Mouse (Mus musculus): ENCODE measurements around the gene Sgcd. TPM values are rescaled to one million over a fixed set of nuclear protein-coding genes. Genes with fewer than 3 reads are reported as not detected.

Gene Sgcd
- total RNA-seq, 2 experiments from 2014 or later, result 15.3 to 17.9 TPM

DNA sequence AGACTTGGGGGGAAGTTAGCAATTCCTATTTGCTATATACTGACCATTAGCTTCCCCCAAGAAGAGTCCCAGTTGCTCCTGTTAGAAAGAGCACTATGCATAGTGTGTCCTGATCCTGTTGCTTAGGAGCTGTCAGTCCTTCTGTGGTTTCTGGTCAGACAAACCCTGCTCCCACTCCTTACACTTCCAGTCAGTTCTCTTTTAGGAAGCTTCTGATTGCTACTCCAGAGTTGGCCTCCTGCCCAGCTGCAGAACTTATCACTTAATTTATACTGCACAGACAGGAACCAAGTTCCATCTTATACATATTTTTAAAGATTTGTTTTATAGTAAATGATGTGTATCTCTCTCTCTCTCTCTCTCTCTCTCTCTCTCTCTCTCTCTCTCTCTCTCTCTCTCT, 878.5 kb downstream of the Sgcd start:
- intact Hi-C loops (cut with DNase I), result no loop called here
- DNase-seq (ENCODE audit: extremely low spot score in 1 of 2, low spot score in 2 of 2), result peak; percentile 23 to 43

DNA sequence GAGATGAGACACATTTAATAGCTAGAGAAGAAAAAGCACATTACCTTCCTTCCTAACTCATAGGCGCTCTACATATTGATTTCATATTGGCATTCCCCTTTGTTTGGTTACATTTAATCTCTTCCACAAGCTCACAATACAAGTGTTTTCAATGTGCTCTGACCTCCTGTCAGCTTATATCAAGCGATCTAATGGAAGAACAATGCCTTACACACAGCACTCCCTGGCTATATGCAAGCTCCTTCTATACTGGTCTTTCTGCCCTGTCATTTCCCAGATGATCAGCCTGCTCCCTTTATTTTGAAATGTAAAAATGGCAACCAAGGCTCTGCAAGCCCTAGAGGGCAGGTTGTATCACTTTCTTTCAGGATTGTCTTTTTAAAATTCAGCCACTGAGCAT, 881.1 kb downstream of the Sgcd start:
- DNase-seq (ENCODE audit: extremely low spot score in 1 of 2, low spot score in 2 of 2), result no peak
- intact Hi-C loops (cut with DNase I), result no loop called here

DNA sequence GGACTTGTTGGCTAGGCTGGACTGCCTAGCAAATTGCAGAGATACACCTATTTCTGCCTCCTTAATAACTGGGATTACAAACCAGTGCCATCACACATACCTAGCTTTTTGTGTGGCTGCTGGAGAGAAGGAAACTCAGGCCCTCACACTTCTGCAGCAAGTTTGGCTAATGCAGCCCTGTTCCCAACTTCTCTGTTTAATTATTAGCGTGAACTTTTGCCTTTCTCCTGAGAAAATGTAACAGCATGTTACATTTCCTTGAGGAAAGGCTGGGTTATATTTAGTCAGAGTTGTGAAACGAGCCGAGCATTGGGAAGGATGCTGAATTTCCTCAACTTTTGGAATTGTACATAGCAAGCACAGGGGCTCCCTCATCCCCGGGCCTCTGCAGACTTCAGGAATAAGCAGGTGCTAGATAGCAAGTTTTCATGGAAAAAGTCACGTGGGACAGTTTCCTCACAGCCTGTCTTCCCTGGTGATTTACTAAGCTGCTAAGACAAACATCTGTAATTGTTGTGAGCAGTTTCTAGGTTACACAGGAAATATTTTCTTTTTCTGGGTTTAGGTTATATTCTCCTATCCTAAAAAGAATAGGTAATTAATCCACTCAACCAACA, 895.4 kb downstream of the Sgcd start:
- intact Hi-C loops (cut with DNase I), result no loop called here
- DNase-seq (ENCODE audit: extremely low spot score in 1 of 2, low spot score in 2 of 2), result no peak

DNA sequence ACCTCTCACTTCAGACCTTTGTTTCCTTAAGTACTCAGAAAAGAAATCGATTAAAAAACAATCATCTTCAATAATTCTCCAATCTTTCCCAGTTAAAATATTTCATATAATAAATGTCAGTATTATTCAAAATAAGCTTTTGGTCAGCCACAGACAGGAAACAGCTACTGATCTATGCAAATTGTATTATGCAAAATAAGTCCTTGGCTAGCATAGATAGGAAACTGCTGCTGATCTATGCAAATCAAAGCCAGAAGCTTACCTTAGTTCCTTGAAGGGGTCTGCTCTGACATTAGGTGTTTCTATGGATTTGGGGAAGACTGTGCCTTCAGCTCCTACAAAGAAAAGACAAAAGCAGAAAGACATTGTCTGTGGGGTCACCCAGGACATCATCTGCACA, 906.3 kb downstream of the Sgcd start:
- DNase-seq (ENCODE audit: extremely low spot score in 1 of 2, low spot score in 2 of 2), result no peak

DNA sequence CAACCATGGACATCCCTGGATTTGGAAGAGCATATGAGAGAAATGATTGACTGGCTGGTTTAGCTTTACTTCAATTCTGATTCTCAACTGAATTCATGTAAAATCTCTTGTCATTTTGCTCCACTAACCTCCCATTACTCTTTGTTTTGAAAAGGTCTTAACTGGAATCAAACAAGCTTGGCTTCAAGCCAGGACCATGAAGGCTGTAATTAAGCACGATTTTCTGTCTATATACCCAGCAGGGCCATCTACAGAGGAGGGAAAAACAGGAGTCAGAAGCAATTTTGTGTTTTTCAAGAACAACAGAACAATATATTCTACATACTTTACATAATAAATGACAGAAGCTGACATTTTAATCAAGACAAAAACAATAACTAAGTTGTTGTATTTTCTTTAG, 915.2 kb downstream of the Sgcd start:
- no peak for DNase-seq (ENCODE audit: extremely low spot score in 1 of 2, low spot score in 2 of 2)
- intact Hi-C loops (cut with DNase I), result no loop called here

More for the DNA sequence above, 906.3 kb downstream of the Sgcd start:
- intact Hi-C loops (cut with DNase I), result no loop called here

DNA sequence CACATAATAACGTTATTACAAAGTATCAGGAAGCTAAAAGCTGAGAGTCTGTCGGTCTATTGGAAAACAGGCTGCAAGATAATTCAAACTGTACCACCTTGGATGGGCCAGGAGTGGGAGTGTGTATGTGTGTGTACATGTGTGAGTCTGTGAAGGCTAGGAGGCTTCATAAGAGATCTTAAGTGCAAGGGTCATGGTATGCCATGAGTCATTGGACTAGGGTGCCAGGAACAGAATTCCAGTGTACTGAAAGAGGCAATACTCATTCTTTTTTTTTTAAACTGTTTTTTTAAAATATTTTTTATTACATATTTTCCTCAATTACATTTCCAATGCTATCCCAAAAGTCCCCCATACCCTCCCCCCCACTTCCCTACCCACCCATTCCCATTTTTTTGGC, 917.6 kb downstream of the Sgcd start:
- no peak for DNase-seq (ENCODE audit: extremely low spot score in 1 of 2, low spot score in 2 of 2)
- intact Hi-C loops (cut with DNase I), result no loop called here

DNA sequence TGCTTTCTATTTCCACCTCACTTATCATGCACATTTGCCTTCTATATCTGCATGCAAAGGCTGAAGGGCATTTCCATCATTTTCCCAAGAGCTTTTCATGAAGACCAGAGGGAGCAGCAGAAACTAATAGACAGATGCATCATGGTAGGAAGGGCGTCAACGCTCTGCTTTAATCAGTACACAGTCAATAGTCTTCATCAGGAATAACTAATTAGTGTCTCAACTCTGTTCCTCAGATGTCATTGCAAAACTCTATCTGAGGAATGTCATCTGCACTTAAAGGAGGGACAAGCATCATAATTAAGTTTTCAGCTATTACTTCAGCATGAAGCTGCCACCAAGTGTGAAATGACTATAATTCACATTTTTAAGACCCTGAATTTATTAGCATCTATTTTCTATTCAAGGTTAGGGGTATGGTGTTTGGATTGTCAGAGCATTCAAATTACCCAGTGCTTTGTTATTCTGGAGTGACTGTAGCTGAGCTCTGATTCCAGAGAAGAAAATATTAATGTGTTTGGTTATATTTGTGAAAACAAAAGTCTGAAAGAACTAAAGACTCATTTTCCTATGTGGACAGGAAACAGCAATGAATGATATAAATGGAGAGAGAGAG, 918.9 kb downstream of the Sgcd start:
- DNase-seq (ENCODE audit: extremely low spot score in 1 of 2, low spot score in 2 of 2), result no peak
- intact Hi-C loops (cut with DNase I), result no loop called here

DNA sequence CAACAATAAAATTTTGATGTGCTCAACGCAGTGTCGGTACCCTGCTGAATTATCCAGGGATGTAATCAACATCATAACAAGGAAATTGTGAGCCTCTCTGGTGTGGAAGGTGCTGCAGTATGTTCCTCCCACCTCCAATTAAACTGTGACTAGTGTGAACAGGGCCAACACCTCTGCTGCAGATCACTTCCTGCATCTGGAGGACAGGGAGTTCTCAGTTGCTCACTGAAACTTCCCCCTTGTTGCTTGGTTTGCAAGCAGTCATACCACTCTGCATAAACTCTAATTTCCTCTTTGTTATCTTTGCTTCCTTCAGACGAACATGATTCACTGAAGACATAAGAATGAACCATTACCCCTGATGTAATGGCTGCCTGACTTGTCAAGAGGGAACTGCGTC, 925.1 kb downstream of the Sgcd start:
- no peak for DNase-seq (ENCODE audit: extremely low spot score in 1 of 2, low spot score in 2 of 2)
- intact Hi-C loops (cut with DNase I), result no loop called here

DNA sequence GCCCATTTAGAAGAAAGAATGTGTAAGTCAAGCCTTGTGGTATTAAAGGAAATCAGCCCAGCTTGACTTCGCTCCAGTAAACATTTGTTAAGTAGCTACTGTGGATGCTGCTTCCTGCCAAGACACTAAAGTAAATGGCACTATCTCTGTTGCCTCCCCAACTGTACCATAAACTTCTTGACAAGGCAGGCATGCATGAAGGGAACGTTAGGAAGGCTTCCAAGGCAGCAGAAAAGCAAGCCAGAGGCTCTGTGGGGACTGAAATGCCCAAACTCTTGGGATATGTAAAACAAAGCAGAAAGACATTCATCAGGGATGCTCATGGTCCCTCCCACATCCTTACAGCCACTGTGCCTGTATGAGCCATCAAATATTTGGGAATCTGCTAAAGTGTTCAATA, 938.4 kb downstream of the Sgcd start:
- intact Hi-C loops (cut with DNase I), result no loop called here
- peak in 1 of 2 experiments; percentile 0 for DNase-seq (ENCODE audit: extremely low spot score in 1 of 2, low spot score in 2 of 2)

DNA sequence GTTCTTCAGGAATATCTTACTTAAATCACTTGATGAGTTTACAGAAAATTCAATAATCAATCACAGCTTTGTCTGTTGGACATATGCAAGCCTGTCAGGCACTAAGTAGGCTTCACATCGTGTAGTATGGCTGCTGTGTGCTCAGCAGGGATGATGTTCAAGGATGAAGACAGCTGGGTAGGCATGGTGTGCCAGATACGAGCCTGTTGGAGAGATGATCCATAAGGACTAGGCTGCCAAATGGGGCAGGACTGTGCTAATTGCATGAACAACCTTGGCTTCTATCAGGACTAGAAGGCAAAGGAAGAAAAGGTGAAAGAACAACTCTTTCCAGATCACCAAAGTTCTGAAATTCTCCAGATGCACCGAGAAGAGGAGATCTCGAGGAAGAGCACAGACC, 939.0 kb downstream of the Sgcd start:
- intact Hi-C loops (cut with DNase I), result no loop called here
- no peak for DNase-seq (ENCODE audit: extremely low spot score in 1 of 2, low spot score in 2 of 2)

DNA sequence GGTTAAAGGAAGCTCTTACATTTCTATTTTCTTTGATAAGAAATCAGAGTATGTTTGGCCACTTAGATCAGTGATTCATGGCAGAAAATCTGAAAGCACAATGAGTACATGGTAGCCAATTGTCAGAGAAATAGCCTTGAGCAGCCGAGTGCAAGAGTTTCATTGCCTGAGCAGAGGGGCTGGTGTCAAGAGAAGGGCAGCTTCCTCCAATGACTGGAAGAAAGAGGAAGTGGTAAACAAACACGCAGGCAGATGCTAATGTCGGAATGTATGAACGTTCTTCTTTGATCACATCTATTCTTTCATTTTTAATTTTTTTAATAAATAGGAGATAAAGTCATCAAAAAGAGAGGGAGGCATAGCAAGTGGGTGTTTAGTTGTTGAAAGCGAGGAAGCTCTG, 956.5 kb downstream of the Sgcd start:
- intact Hi-C loops (cut with DNase I), result no loop called here
- DNase-seq (ENCODE audit: extremely low spot score in 1 of 2, low spot score in 2 of 2), result no peak

DNA sequence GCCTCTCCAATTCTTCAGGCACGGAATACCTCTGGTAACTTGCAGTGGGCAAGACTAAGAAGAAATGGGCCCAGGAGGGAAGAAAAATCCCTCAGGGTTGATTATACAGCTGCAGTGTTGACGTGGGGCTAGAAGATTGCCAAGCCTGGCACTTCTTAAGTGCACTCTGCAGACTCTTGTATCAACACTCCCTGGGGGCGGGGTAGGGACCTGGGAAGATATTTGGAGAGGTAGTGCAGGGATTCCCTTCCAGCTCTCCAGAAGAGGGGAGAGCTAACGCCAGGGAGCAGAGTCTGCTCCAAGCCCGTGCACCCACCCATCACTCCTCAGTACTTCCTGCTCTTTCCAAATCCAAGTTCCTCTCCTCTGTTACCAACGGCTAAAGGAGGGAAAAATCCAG, 967.9 kb downstream of the Sgcd start:
- DNase-seq (ENCODE audit: extremely low spot score in 1 of 2, low spot score in 2 of 2), result peak in 1 of 2 experiments; percentile 21

DNA sequence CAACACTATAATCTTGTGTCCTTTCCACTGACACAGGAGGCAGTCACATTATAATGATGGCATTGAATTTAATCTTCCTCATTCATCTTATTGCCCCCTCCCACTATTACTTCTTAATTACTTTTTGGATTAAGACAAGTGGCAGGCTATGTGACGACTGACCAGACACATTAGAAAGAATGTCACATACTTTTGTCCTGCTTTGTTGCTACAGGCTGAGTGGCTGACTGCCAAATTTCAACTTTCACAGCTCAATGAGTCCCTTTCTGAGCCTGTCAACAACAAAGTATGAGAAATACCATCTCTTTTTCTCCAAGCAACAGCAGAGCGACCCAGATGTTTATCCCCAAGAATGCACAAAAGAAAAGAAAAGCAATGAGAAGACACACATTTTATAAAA, 970.6 kb downstream of the Sgcd start:
- intact Hi-C loops (cut with DNase I), result no loop called here
- no peak for DNase-seq (ENCODE audit: extremely low spot score in 1 of 2, low spot score in 2 of 2)

More for the DNA sequence above, 967.9 kb downstream of the Sgcd start:
- intact Hi-C loops (cut with DNase I), result no loop called here

DNA sequence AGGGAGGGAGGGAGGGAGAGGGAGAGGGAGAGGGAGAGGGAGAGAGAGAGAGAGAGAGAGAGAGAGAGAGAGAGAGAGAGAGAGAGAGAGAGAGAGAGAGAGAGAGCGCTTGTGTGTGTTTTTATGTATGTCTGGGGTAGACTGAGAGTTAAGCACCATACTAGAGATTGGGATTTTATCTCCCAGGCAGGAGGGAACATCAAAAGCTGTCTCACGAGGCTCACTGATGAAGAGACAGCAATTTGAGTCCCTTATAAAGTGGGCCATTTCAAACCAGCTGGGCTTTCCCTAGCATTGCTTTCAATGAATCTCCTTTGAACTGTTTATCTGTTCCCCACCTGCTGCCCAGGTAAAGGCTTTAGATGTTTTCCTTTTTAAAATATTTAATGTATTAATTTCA, 973.1 kb downstream of the Sgcd start:
- intact Hi-C loops (cut with DNase I), result no loop called here

DNA sequence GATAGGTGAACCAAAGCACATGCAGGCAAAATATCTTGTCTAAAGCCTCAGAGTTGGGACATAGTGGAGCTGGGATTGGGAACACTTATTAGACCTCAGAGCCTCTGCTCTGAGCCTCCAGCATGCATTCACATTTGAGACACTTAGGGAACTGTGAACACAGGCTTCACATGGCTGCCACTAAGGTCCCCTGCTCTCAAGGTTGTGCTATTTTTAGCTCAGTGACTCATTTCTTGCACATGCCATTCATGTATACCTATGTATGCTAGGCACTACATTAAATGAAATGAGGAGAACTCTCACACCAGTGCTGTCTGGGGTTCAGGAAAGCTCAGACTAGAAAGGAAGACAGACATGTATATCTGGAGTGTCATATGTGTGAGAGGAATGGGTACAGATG, 974.5 kb downstream of the Sgcd start:
- intact Hi-C loops (cut with DNase I), result no loop called here

More for the DNA sequence above, 973.1 kb downstream of the Sgcd start:
- DNase-seq (ENCODE audit: extremely low spot score in 1 of 2, low spot score in 2 of 2), result no peak

DNA sequence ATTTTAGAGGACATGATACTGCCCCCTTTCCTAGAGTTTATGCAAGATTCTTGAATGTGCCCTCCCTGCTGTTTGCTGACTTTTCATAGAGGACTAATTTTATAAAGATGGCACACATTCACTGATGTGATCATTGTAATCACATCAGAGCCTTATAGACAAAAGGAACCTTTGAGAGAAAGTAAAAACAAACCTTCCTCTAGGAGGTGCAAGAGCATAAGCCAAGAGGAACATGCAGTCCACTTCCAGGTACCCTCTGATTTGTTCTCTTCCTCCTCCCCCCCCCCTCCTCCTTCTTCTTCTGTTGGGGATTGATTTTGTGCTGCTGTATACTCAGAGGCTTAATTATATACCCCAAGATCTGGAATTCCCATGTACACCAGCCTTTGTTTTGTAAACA, 978.6 kb downstream of the Sgcd start:
- intact Hi-C loops (cut with DNase I), result no loop called here
- DNase-seq (ENCODE audit: extremely low spot score in 1 of 2, low spot score in 2 of 2), result no peak

More for the DNA sequence above, 974.5 kb downstream of the Sgcd start:
- no peak for DNase-seq (ENCODE audit: extremely low spot score in 1 of 2, low spot score in 2 of 2)

DNA sequence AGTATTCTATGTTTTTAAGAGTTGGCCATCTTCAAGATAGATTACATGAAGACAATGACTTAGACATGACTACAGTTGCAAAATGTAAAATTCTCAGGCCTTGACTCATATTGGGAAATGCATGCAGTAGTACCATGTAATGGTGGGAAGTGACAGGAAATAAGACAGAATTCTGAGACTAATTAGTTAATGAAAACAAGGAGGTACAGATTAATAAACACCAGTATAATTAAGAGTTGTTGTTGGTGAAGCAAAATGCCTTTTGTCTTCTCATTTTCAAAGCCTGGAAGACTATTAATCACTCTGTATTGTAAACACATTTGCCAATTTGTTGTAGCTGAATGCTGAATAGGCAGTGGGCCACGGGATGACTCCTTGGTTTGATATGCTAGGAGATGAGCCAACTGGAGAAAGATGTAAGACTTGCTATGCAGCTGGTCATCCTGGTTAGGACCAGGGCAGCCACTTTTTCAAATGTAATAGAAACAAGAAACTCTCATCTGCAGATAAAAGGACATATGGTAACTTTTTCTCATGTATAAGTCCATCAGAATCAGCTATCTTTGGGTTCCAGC, 983.4 kb downstream of the Sgcd start:
- intact Hi-C loops (cut with DNase I), result no loop called here

DNA sequence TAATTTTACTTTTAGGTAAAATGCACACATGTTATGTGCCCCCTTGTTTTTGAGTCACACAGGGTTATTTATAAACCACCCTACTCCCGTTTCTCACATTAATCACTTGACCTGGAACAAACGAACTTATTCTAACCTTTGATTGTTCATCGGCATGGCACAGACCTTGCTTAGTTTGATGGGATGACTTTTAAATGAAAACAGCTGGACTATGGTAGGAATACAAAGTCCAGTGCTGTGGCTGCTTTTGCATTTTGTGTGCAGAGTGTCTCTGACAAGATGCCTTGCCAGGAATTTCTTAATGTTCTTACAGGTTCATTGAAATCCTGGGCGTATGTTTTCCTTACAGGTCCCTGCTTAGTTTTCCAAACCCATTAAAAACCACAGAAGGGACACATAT, 1049.5 kb downstream of the Sgcd start:
- intact Hi-C loops (cut with DNase I), result no loop called here
- no peak for DNase-seq (ENCODE audit: extremely low spot score in 1 of 2, low spot score in 2 of 2)

More for the DNA sequence above, 983.4 kb downstream of the Sgcd start:
- no peak for DNase-seq (ENCODE audit: extremely low spot score in 1 of 2, low spot score in 2 of 2)

DNA sequence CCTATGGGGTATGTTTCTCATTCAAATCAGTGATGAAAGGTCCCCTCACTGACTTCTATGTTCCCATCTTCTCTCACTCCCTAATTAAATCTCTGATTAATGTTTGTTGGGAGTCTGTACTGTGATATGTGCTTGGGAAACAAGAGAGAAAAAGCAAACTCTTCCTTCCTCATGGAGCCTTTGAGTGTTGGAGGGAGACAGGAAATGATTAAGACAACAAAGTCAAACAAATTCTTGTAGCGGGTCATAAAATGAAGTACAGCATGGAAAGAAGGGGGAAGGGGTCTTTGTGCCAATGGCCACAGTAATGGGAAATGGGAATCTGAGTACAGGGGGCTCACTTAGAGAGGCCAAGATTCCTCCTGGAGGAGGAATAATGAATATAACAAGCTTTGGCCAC, 1063.8 kb downstream of the Sgcd start:
- intact Hi-C loops (cut with DNase I), result no loop called here
- DNase-seq (ENCODE audit: extremely low spot score in 1 of 2, low spot score in 2 of 2), result no peak

DNA sequence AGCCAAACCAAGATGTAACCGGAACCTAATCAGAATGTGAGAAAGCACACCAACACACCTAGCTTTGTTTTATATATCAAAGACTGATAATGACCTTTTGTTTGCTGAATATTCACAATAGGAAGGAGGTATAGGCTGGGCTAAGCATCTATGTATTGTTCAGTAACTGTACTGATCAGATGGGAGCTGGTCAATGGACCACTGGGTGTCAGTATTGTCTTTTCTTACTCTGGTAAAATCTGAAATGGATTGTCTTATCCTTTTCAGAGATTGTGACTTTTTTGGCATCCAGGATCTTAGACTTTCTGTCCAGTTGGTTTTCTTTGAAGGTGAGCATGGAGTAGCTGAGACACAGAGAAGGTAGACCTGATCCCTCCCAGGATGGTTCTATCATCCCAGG, 1068.5 kb downstream of the Sgcd start:
- intact Hi-C loops (cut with DNase I), result no loop called here
- peak in 1 of 2 experiments; percentile 11 for DNase-seq (ENCODE audit: extremely low spot score in 1 of 2, low spot score in 2 of 2)
